Mouse (Mus musculus) G1E (cell line): Measurements from ENCODE around the gene Creb5. TPM values are rescaled to one million over a fixed set of nuclear protein-coding genes. Genes with fewer than 3 reads are reported as not detected.

ENCODE experiments used
- ATAC-seq: 2 replicates; pipeline ENCODE4 v1.8.0; 2016; ENCODE audit warnings: mild to moderate bottlenecking; ENCODE audit not compliant: insufficient number of reproducible peaks, poor library complexity, low FRiP score, severe bottlenecking; ENCODE audit errors: extremely low read depth
- DNase-seq: peaks from one replicate; pipeline ENCODE4 v3.0.0; 2012; ENCODE audit warnings: low spot score
- H3K27me3 ChIP-seq: 2 replicates; pipeline ENCODE4 v1.6.1; 2012; ENCODE audit warnings: mild to moderate bottlenecking, low read length, inconsistent platforms; ENCODE audit not compliant: insufficient read depth
- H3K36me3 ChIP-seq: replicated peaks from 2 replicates; pipeline ENCODE3; 2012; ENCODE audit warnings: mild to moderate bottlenecking, inconsistent platforms
- H3K4me1 ChIP-seq: 2 replicates; pipeline ENCODE4 v1.6.1; 2012; ENCODE audit warnings: low read depth, low read length, inconsistent platforms, mixed read lengths; ENCODE audit not compliant: insufficient read depth
- H3K4me3 ChIP-seq: 2 replicates; pipeline ENCODE4 v1.5.1; 2012; ENCODE audit warnings: low read depth, mild to moderate bottlenecking, inconsistent platforms, low read length, moderate library complexity, mixed read lengths
- H3K9me3 ChIP-seq: replicated peaks from 2 replicates; pipeline ENCODE4 v1.6.1; 2012; ENCODE audit warnings: inconsistent platforms
- CTCF ChIP-seq: IDR thresholded peaks from 2 replicates; pipeline ENCODE4 v1.5.1; 2012; ENCODE audit warnings: low read depth, low read length, inconsistent platforms, mixed read lengths
- GATA1 ChIP-seq: IDR thresholded peaks from 2 replicates; pipeline ENCODE4 v1.6.1; 2012; ENCODE audit warnings: borderline replicate concordance, low read length, inconsistent platforms, mixed read lengths
- GATA2 ChIP-seq: IDR thresholded peaks from 2 replicates; pipeline ENCODE4 v1.6.1; 2012; ENCODE audit warnings: low read depth, low read length, inconsistent platforms, borderline replicate concordance
- POLR2AphosphoS5 ChIP-seq: IDR thresholded peaks from 2 replicates; pipeline ENCODE4 v1.6.1; 2012; ENCODE audit warnings: low read depth, low read length, inconsistent platforms; ENCODE audit not compliant: insufficient replicate concordance
- TAL1 ChIP-seq: conservative IDR thresholded peaks from 2 replicates; pipeline ENCODE4 v1.6.1; 2012; ENCODE audit warnings: low read depth, low read length, inconsistent platforms, mixed read lengths
- polyA plus RNA-seq: library from polyadenylated mRNA; stranded (reverse); fragments of >175 nt; gene quantifications from 2 replicates; pipeline ENCODE4 v1.2.3, GENCODE M21; 2012
- total RNA-seq, 2 experiments: library from RNA; stranded (forward) in 1 of 2; stranded (reverse) in 1 of 2; fragments of 200-1000 nt in 1 of 2; fragments of >200 nt in 1 of 2; fragmentation: Nextera tagmentation in 1 of 2; gene quantifications; 2 replicates each; pipeline ENCODE4 v1.2.3; 2014 to 2017

Creb5 gene
- total and polyA plus RNA-seq, 3 experiments = 0.44 TPM; not detected in 2

DNA sequence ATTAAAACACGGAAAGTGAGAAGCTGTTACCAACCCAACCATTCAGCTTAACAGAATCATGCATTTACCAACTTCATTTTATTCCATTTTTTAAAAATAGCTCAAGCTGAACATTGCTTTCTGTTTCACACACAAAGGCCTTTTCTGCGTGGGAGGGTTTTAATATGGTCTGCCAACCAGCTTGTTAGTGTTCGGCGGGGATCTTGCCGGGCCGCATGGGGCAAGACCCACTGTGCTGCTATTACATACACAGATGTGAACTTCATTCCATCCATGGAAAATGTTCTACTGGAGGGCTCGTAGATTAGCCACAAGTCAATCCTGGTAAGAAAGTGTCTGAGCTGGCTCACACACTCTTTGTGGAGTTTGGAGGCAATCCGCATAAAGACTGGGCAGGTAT, 243.7 kb downstream of the Creb5 start:
- Histone ChIP-seq H3K27me3 (no peaks in the 10 kb centered on the region), H3K4me3 (no peak overlapping the region)
- ATAC-seq = no peak

DNA sequence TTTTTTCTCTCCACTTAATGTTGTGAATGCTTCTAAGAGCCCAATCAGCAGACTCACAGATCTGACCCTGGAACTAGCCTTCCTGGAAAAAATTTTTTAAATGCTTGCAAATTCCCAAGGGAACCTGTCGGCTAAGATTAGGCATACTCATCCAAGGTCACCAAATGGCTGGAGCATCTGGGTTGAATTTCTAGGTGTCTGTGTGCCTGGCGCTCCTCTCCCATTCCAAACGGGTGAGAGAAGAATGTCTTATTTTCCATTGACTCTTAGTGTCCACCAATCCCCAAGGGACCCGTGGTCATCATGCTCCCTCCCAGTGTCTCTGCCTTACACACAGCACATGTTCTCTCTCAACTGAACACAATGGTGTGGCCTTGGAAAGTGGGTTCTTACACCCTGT, 244.4 kb downstream of the Creb5 start:
- no peak for DNase-seq
- Histone ChIP-seq H3K9me3 (peaks cover 35% of the 10 kb centered on the region), H3K27me3 (no peaks in the 10 kb centered on the region), H3K4me3 (no peak overlapping the region), H3K4me1 (no peaks in the 10 kb centered on the region), H3K36me3 (no peaks in the 10 kb centered on the region)
- no peak for ATAC-seq
- TF ChIP-seq GATA1 (no peak), TAL1 (no peak), POLR2AphosphoS5 (no peak), CTCF (no peak), GATA2 (no peak)

More for the DNA sequence above, 243.7 kb downstream of the Creb5 start:
- Histone ChIP-seq H3K36me3 (no peaks in the 10 kb centered on the region), H3K9me3 (peaks cover 32% of the 10 kb centered on the region), H3K4me1 (no peaks in the 10 kb centered on the region)
- TF ChIP-seq TAL1 (no peak), CTCF (no peak), POLR2AphosphoS5 (no peak), GATA1 (no peak), GATA2 (no peak)
- no peak for DNase-seq

DNA sequence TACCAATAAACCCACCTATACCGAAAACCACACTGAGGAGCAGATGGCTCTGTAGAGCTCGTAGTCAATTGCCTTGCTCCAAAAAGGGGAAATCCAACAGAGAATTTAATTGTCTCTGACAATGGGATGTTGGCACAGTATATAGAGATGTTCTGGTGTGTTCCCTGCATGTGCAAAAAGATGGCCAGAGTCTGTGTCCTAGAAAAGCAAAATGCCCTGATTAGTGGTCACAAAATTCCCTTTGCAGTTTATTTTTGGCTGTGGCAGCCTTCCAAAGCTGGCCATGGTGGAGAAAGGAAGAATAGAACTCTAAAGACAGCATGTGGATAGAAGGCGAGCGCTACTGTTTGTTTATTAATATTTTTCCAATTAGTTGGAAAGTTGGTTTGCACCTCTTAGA, 250.5 kb downstream of the Creb5 start:
- no peaks in the 10 kb centered on the region for H3K4me1 ChIP-seq
- H3K27me3 ChIP-seq = no peaks in the 10 kb centered on the region
- no peak for DNase-seq
- H3K9me3 ChIP-seq = peaks cover 30% of the 10 kb centered on the region
- no peaks in the 10 kb centered on the region for H3K36me3 ChIP-seq
- TF ChIP-seq POLR2AphosphoS5 (no peak), GATA1 (no peak), CTCF (no peak), TAL1 (no peak), GATA2 (no peak)
- no peak overlapping the region for H3K4me3 ChIP-seq
- ATAC-seq = no peak

DNA sequence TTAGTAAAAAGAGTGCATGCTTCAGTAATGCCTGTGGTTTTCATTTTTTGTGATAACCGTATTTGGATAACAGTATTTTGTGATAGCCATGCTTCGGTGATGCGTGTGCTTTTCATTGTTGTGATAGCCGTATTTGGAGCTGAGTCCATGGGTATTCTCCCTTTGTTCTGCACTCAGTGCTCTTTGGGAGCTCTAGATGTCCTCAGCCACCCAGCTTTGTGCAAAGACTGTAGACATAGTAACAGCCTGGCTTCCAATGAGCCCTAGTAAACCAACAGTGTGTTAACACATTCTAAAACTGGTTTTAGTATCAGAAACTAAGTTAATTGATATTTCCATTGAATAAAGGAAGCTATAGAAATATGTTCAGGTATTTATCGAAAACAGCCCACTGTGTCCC, 254.7 kb downstream of the Creb5 start:
- DNase-seq (no peak), ATAC-seq (no peak)
- Histone ChIP-seq H3K4me1 (no peaks in the 10 kb centered on the region), H3K27me3 (no peaks in the 10 kb centered on the region), H3K4me3 (no peak overlapping the region), H3K36me3 (no peaks in the 10 kb centered on the region), H3K9me3 (peaks cover 40% of the 10 kb centered on the region)
- TF ChIP-seq CTCF (no peak), GATA1 (no peak), POLR2AphosphoS5 (no peak), GATA2 (no peak), TAL1 (no peak)

DNA sequence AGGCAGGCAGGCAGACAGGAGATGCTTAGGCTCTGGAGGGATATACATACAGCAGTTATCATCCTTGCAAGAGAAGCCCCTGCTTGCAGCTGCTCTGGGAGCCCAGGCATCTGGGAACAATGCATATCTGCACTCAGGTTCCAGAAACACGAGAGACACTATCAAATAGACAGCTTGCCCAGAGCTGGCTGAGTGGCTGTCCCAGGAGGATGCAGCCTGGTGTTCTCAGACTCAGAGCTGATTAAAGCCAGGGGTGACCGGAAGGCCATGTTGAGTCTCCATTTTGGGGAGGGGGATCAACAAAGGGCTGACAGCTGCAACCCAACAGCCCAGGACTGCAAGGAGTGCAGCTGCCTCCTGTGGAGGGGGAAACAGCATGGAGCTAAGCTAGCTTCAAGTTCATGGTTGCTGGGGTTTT, 258.4 kb downstream of the Creb5 start:
- H3K4me1 ChIP-seq = no peaks in the 10 kb centered on the region
- H3K36me3 ChIP-seq = no peaks in the 10 kb centered on the region
- no peaks in the 10 kb centered on the region for H3K27me3 ChIP-seq
- TF ChIP-seq POLR2AphosphoS5 (no peak), TAL1 (no peak), GATA2 (no peak), GATA1 (no peak), CTCF (no peak)
- DNase-seq = no peak
- no peak overlapping the region for H3K4me3 ChIP-seq
- peaks cover 50% of the 10 kb centered on the region for H3K9me3 ChIP-seq
- no peak for ATAC-seq

DNA sequence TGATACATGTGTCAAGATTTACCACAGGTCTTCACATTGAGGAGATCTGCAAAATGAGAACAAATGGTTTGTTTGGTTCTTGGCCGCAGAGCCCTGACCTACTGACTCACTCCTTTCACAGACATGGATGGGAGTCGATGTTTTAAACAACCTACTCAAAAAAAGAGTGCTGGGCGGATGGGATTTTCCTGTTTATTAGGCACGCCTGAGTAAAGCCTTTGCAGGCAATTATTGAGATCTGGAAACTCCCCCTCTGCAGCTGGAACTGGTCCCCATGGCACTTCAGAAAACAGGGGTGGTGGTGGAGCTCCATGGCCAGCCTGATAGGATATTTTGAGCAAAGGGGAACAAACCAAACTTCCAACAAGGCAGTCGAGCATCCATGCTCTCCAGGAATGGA, 258.9 kb downstream of the Creb5 start:
- TF ChIP-seq TAL1 (no peak), GATA1 (no peak), CTCF (no peak), GATA2 (no peak), POLR2AphosphoS5 (no peak)
- Histone ChIP-seq H3K27me3 (no peaks in the 10 kb centered on the region), H3K4me3 (no peak overlapping the region), H3K36me3 (no peaks in the 10 kb centered on the region), H3K4me1 (no peaks in the 10 kb centered on the region), H3K9me3 (peaks cover 50% of the 10 kb centered on the region)
- no peak for ATAC-seq
- no peak for DNase-seq

DNA sequence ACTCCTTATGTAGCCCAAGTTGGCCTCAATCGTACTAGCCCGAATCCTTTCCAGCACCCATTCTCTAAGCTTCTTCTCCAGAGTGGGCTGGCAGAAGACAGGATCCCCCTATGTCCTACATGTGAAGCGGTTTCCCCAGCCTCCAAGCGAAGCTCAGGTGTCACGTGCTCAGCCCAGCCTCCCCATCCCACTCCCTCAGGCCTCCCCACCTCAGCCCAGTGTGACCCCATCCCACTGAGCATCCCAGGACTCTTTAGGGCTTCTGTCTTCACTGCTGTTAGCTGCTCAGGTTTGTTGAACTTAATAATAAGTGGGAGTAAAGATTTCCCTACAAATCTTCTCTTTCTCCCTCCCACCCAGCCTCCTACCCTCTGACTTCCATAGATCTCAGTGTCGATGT, 261.2 kb downstream of the Creb5 start:
- no peaks in the 10 kb centered on the region for H3K36me3 ChIP-seq
- peaks cover 52% of the 10 kb centered on the region for H3K9me3 ChIP-seq
- TF ChIP-seq GATA2 = no peak
- no peak for TF ChIP-seq POLR2AphosphoS5
- no peak for TF ChIP-seq TAL1
- no peak for TF ChIP-seq GATA1
- TF ChIP-seq CTCF = no peak
- ATAC-seq (no peak), DNase-seq (no peak)
- no peaks in the 10 kb centered on the region for H3K4me1 ChIP-seq
- H3K27me3 ChIP-seq = no peaks in the 10 kb centered on the region
- no peak overlapping the region for H3K4me3 ChIP-seq
